Mouse (Mus musculus) large intestine, adult 2 months (tissue): ENCODE measurements around the gene Lamtor5. TPM values are rescaled to one million over a fixed set of nuclear protein-coding genes. Genes with fewer than 3 reads are reported as not detected.

ENCODE experiments used
- DNase-seq: peaks from one replicate; pipeline ENCODE4 v3.0.0-alpha.2; 2012; ENCODE audit warnings: low read depth, low spot score
- WGBS: fragments of 180-500 bp; shearing (Covaris S2); methylation state at CpG from one replicate; pipeline ENCODE4 v1.1.7; 2018; 5-methylcytosine and 5-hydroxymethylcytosine counted together
- polyA plus RNA-seq: library from polyadenylated mRNA; depleted of rRNA; stranded (reverse); fragments of >200 nt; gene quantifications from 2 replicates; pipeline ENCODE4 v1.2.3, GENCODE M21; 2012; rRNA removed

Gene Lamtor5
- polyA plus RNA-seq, 1 experiment = 129 TPM

DNA sequence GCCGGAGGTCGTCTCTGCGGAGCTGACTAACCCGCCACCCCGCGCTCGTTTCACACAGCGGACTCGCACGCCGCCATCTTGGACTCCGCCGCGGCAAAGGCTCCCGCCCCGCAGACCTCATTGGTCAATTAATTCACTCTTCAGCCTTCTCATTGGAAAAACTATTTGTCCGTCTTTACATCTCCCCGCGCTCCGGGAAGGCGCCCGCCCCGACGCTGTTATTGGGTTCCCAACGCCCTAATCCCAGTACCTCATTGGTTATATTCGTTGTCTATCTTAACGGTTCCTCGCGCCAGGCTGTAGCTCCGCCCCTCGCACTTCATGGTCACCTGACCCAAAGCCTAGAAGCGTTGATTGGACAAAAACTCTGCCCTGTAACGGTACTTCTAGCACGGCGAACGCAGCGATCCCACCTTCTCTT, 54.3 kb downstream of the Lamtor5 start:
- under 1% methylated on average over 37 of the region's 37 CpGs for WGBS
- peak; percentile 98 for DNase-seq

Other genes with a start within 250 kb of the Lamtor5 start
- gene Kcna3, start 242.7 kb upstream of the Lamtor5 start, polyA plus RNA-seq = 0.73 and 3.4 TPM in 2 replicates
- gene Kcna2, start 177.7 kb upstream of the Lamtor5 start, polyA plus RNA-seq = 0.71 and 0.99 TPM in 2 replicates
- gene Kcna10, start 95.8 kb upstream of the Lamtor5 start, polyA plus RNA-seq = not detected in 2 replicates
- gene Cym, start 57.1 kb upstream of the Lamtor5 start, polyA plus RNA-seq = 0.10 and 1.4 TPM in 2 replicates
- gene A630076J17Rik, start 48.2 kb upstream of the Lamtor5 start, polyA plus RNA-seq = not detected in 2 replicates
- 0.11 TPM in 1 of 2 replicates, not detected in the other for gene Prok1, start 39.2 kb upstream of the Lamtor5 start, polyA plus RNA-seq
- 0.05 and 0.19 TPM in 2 replicates for gene Slc16a4, start 12.4 kb downstream of the Lamtor5 start, polyA plus RNA-seq
- gene Rbm15, start 54.8 kb downstream of the Lamtor5 start, polyA plus RNA-seq = 4.3 and 6.9 TPM in 2 replicates
- 0.30 and 0.34 TPM in 2 replicates for gene Kcnc4, start 180.7 kb downstream of the Lamtor5 start, polyA plus RNA-seq
- gene Slc6a17, start 239.2 kb downstream of the Lamtor5 start, polyA plus RNA-seq = 2.5 and 2.8 TPM in 2 replicates